Mouse (Mus musculus): ENCODE data around the gene Mblac1. TPM values are rescaled to one million over a fixed set of nuclear protein-coding genes. Genes with fewer than 3 reads are reported as not detected.

Gene Mblac1
- 1 to 10 TPM; 8.5 to 9.2 TPM for total RNA-seq (2021)
- long read RNA-seq, experiment 1, transcript Mblac1-201 (1 exons, 1,308 nt) = major isoform, 14 of 14 reads
- long read RNA-seq, experiment 1, partial matches to known transcripts = 0 of 14 reads
- long read RNA-seq, experiment 1, other reads (novel, unspliced or antisense) = 0 of 14 reads
- long read RNA-seq, experiment 2, transcript Mblac1-201 (1 exons, 1,308 nt) = major isoform, 5 of 5 reads
- long read RNA-seq, experiment 2, partial matches to known transcripts = 0 of 5 reads
- long read RNA-seq, experiment 2, other reads (novel, unspliced or antisense) = 0 of 5 reads

- DNase-seq = peak; percentile 85 to 86
Measured at GRCm38 (mm10) chr5:138193771-138194727, at the start of gene Mblac1. Gene Mblac1 (plus strand): TSS chr5:138194314.

- DNase-seq = no peak
Measured at GRCm38 (mm10) chr5:138154390-138154789, 39.7 kb upstream of the Mblac1 start.

- DNase-seq = peak; percentile 87 to 90
Measured at GRCm38 (mm10) chr5:138155443-138155976, 38.6 kb upstream of the Mblac1 start, which contains the start of gene Zfp113. Gene Zfp113 (minus strand): TSS chr5:138155744.

GRCm38 (mm10) chr5:138160224-138160762 is 33.8 kb upstream of the Mblac1 start:
- DNase-seq = no peak

GRCm38 (mm10) chr5:138160842-138161665 is 33.1 kb upstream of the Mblac1 start, which contains the start of gene Cops6:
Gene Cops6 (plus strand): TSS chr5:138161071.
- peak; percentile 97 for DNase-seq

- DNase-seq = no peak
Measured at GRCm38 (mm10) chr5:138163046-138163445, 31.1 kb upstream of the Mblac1 start.

- DNase-seq = no peak
Measured at GRCm38 (mm10) chr5:138163610-138164009, 30.5 kb upstream of the Mblac1 start.

- no peak for DNase-seq
Measured at GRCm38 (mm10) chr5:138165594-138165993, 28.5 kb upstream of the Mblac1 start.

GRCm38 (mm10) chr5:138170936-138171561 is 23.1 kb upstream of the Mblac1 start:
- DNase-seq = peak; percentile 97

GRCm38 (mm10) chr5:138171695-138172491 is 22.2 kb upstream of the Mblac1 start, which contains the start of the genes Ap4m1 and Mcm7:
Gene Ap4m1 (plus strand): TSS chr5:138172002.
Gene Mcm7 (minus strand): TSS chr5:138172422.
- peak; percentile 96 to 98 for DNase-seq

- DNase-seq = no peak
Measured at GRCm38 (mm10) chr5:138173217-138173616, 20.9 kb upstream of the Mblac1 start.

- DNase-seq = peak; percentile 80 to 85
Measured at GRCm38 (mm10) chr5:138186950-138187638, 7.0 kb upstream of the Mblac1 start, which contains the start of the genes Taf6 and Cnpy4. Gene Taf6 (minus strand): TSS chr5:138187451. Gene Cnpy4 (plus strand): TSS chr5:138187485.

- peak; percentile 65 to 73 for DNase-seq
Measured at GRCm38 (mm10) chr5:138187661-138188306, 6.3 kb upstream of the Mblac1 start.

- peak; percentile 43 to 50 for DNase-seq
Measured at GRCm38 (mm10) chr5:138194755-138195345, 736 bp downstream of the Mblac1 start.

GRCm38 (mm10) chr5:138195463-138195862 is 1.3 kb downstream of the Mblac1 start:
- DNase-seq = no peak

- DNase-seq = peak; percentile 44 to 62
Measured at GRCm38 (mm10) chr5:138199576-138199975, 5.5 kb downstream of the Mblac1 start.

- DNase-seq = no peak
Measured at GRCm38 (mm10) chr5:138202086-138202485, 8.0 kb downstream of the Mblac1 start.

- DNase-seq = peak; percentile 17 to 39
Measured at GRCm38 (mm10) chr5:138207253-138207652, 13.1 kb downstream of the Mblac1 start.
